Mouse (Mus musculus): Measurements from ENCODE around the gene Gstm2. TPM values are rescaled to one million over a fixed set of nuclear protein-coding genes. Genes with fewer than 3 reads are reported as not detected.
"Not testable (repeated sequence)": the region's sequence is repeated elsewhere in the genome, so short reads cannot be mapped to it uniquely, and the experiment has no call there.

The Gstm2 gene
- total RNA-seq, 1 experiment from 2014 or later, result 111 TPM

- no peak for DNase-seq
Measured at GRCm38 (mm10) chr3:107996576-107996975, 10.3 kb upstream of the Gstm2 start.

DNA sequence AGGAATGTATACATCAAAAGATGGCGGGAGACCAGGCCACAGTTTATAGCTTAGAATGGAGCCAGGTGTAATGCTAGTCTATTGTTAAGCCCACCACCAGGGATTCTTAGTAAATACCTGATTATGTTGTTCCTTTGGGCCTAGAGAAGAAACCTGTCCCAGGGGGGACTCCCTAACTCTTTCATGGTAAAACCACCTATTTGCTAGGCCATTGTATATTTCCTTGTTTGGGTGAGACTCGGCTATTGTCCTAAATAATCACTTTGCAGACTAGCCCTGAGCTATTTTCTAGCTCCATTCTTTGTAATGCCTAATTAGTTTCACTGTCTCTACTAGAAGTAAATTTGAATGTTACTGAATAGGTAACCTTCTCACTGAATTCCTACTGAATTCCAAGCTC, 9.7 kb upstream of the Gstm2 start:
- DNase-seq, result not testable (repeated sequence)

DNA sequence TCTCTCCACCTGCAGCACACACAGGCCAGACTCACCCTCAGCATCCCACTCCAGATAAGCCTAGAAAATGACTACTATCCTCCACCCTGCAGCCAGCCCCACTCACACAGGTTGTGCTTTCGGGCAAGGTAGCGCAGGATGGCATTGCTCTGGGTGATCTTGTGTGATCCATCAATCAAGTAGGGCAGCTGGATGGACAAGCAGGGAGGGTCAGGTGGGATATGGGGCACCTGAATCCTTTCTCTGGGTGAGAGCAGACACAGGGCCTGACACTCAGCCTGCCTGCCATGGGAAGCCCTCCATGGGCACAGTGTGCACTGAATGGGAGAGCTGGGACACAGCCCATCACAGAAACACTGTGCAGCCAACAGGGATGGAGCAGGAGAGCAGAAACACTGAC, 1.1 kb downstream of the Gstm2 start:
- DNase-seq, result not testable (repeated sequence)

DNA sequence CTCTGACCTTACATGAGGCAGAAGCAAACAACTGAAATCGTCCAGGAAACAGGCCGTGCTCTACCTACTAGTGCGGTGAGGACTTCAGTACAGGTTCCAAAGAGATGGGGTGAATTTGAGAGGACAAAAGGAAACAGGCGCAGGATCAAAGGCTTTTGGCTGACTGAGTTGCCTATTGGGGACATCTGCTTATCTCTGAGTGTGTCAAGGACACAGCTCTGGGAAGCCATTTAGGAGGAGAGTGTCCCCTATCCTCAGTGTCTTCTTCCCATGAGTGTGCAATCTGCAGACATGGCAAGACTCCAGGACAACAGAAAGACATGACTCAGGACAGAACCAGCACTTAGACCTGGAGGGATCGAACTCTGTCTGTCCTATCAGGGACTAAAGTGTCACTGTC, 1.8 kb downstream of the Gstm2 start:
- peak; percentile 26 for DNase-seq

DNA sequence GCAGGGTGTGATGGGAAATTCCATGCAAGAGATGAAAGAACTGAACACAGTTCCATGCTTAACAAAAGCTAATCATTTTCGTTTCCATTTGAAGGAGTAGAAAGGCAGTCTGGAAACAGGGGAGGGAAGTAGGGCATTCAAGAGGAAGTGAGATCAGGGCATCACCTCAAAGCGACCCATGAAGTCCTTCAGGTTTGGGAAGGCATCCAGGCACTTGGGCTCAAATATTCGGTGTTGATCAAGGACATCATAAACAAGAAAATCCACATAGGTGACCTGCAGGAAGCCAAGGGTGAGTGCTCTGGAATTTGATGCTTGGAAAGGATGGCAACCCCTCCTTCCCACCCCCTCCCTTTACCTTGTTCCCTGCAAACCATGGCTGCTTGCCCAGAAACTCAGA, 2.5 kb downstream of the Gstm2 start:
- no peak for DNase-seq

GRCm38 (mm10) chr3:107982726-107983125, 3.5 kb downstream of the Gstm2 start:
- peak; percentile 42 for DNase-seq

GRCm38 (mm10) chr3:107981261-107981660, 5.0 kb downstream of the Gstm2 start:
- no peak for DNase-seq

DNA sequence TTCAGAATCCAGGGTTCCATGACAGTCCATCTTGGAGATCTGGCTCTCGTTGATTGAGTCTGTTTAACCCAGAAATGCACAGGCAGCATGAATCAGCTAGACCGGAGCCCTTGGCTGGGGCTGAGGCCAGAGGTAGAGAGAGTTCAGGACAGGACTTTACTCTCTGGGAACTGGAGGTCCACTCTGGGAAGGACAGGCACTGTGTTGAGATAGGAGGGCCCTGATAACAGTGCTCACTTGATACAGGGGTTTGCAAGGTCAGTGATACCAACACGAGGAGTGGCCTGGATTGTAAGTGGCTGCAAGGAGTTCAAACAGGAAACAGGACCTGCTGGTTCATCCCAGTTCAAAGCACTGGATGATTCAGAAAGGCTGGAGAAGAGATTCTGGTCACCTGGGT, 8.6 kb downstream of the Gstm2 start:
- no peak for DNase-seq

- DNase-seq, result no peak
Measured at GRCm38 (mm10) chr3:107974237-107974636, 12.0 kb downstream of the Gstm2 start.

DNA sequence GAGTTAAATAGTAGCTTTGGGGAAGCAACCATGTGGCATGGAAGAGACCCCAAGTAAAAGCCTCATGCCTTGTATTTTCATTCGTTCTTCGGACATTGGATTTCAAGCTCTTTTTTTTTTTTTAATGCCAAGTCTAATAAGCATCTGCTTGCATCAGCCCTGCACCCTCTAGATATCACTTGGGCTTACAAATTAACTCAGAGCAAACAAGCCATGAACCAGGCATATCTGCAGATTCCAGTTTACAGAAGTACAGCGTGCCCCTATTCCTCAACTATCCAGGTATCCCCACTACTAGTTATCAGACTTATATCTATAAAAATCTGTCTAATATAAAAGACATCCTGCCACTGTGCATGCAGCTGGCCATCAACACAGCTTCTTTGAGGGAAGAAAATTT, 14.2 kb downstream of the Gstm2 start:
- DNase-seq, result no peak

DNA sequence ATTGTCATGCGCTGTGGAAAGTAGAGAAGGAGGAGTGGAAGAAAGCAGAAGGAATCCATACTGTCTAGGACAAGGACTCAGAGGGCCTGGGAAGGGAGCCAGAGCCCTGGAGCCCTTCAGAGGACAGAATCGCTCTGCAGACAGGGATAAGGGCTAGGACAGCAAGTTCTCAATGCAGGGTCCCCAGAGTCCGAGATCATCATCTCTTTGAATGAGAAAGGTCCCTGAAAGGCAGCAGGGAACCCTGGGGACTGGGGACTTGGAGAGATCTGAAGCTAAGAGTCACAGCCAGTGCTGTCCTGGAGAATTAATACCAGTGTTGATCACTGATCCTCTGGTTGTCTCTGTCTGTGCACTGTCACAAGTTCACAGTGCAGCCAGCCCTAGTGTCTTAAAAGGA, 15.2 kb downstream of the Gstm2 start:
- DNase-seq, result not testable (repeated sequence)

- peak; percentile 32 for DNase-seq
Measured at GRCm38 (mm10) chr3:107968724-107969395, 17.4 kb downstream of the Gstm2 start, which contains the start of gene Gstm3. Gene Gstm3, minus strand, starts transcription at chr3:107969283.

GRCm38 (mm10) chr3:107966631-107967030, 19.6 kb downstream of the Gstm2 start:
- no peak for DNase-seq

GRCm38 (mm10) chr3:107965592-107965991, 20.7 kb downstream of the Gstm2 start:
- DNase-seq, result no peak

- peak; percentile 15 for DNase-seq
Measured at GRCm38 (mm10) chr3:107964656-107965308, 21.5 kb downstream of the Gstm2 start.

DNA sequence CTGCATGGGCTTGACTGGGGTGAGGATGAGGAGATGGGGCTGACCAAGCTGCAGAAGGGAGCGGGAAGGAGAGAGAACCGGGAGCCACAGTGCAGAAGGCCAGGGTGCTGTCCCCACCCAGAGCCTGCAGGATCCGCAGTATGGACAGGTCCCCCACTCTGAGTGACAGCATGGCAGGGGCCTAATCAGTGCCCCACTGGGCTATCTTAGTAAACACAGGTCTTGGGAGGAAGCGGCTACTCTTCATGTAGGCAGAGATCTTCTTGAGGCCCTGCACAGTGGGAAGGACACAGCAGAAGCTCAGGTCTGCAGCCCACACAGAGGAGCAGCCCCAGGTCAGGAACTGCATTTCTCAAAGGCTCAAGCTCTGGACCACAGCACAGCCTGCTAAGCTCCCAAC, 22.2 kb downstream of the Gstm2 start:
- DNase-seq, result no peak

- DNase-seq, result not testable (repeated sequence)
Measured at GRCm38 (mm10) chr3:107955260-107955659, 31.0 kb downstream of the Gstm2 start.

GRCm38 (mm10) chr3:107953906-107954305, 32.3 kb downstream of the Gstm2 start:
- peak; percentile 64 for DNase-seq

DNA sequence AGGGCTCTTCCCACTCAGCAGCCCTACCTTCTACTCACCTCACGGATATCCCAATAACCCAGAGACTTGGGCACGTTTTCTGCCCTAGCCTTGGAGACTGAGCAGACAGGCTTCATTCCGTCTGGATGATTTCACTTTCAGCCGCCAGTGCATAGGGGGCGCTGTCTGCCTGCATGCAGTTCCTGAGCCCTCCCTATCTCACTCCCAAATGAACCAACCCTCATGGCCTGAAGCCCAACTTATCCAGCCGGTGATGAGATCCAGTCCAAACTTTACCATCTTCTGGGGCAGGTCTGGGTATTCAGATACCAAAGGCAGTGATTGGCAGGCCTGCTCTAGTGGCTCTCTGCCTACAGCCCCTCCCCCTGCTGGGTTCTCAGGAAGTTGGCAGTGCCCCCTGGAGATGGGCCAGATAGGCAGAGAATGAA, 32.9 kb downstream of the Gstm2 start:
- DNase-seq, result peak; percentile 93

DNA sequence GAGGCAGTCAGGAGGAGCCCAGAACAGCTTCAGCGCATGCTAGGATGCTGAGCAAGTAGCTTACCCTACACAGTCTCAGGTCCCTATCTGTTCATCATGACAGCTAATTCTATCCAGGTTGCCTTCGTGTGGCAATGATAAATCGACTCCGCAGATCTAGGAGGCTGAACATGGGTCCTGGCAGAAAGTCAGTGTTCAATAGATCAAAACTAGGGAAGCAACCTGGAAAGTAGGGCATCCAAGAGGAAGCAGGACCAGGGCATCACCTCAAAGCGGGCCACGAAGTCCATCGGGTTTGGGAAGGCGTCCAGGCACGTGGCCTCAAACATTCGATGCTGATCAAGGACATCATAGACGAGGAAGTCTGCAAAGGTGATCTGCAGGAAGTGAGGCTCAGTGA, 35.7 kb downstream of the Gstm2 start:
- no peak for DNase-seq

- not testable (repeated sequence) for DNase-seq
Measured at GRCm38 (mm10) chr3:107949461-107949860, 36.8 kb downstream of the Gstm2 start.

DNA sequence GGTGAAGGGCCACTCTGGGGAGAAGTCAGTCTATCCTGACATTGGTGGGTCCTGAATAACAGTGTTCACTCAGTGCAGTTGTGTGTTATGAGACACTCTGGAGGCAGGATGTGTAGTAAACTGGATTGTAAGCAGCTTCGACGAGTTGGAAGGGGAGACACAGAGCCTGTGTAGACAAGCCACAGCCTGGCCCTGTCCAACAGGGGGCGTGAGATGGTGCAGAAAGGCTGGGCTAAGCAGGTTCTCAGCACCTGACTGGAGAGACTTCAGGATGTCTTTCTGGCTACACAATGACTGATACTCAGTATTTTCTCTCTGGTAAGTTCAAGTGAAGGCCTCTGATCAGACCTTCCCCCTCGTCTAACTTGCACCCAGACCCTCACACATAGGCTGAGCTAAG, 40.5 kb downstream of the Gstm2 start:
- no peak for DNase-seq

DNA sequence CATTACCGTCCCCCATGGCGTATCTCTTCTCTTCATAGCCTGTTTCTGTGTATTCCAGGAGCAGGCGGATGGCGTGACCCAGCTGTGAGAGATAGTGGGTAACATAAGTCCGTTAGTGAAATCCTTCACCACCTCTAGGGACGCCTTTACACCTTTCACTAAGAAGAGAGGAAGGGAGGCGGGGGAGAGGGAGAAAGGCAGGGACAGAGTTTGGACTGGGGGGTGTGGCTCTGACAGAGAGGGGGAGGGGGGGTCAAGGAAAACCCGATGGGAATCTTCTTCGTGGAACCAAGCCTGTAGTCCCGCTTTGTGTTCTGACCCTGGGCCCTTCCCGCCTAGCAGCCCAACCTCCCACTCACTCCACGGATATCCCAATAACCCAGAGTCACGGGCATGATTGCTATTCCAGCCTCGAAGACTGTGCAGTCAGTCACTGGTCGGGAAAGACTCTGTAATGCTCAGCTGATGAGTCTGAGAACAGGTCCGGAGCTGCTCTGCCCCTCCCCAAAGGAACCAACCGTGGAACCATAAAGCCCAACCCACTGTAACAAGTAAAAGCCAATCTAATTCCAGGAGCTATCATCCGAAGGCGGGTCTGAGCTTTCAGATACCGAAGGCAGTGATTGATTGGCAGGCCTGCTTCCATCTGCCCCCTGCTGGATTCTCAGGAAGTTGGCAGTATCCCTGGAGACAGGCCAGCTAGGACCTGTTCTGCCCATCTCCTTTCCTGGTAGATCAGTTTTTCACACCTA, 42.8 kb downstream of the Gstm2 start, which contains the start of gene Gstm6:
Gene Gstm6, minus strand, starts transcription at position 511 of the 752 bp plus-strand sequence.
- peak; percentile 53 for DNase-seq

Measured in adrenal gland, postnatal 14 days (tissue).